Mouse (Mus musculus): ENCODE results near the gene Dcdc2b.

GRCm38 (mm10) chr4:129618031-129618430 lies 4.0 kb upstream of the Dcdc2b start:
- TF ChIP-seq CTCF (IDR thresholded peaks at IDR 0.05; ENCODE audit: extremely low read depth, insufficient read depth, low read length) (no peak), POLR2A (IDR thresholded peaks at IDR 0.05; ENCODE audit: extremely low read depth, insufficient read depth, low read length) (no peak)
